Comparison of ENCODE assay signal across 8 mouse cellular contexts in genomic region chr14:118437156-118437931, GRCm38 (mm10).
DNase-seq lines count a peak whose midpoint lies in the region; ATAC-seq lines count a peak whose summit lies in the region.

No protein-coding gene starts in this region.

- peaks cover 18% of the 10 kb centered on the region for H3K4me1 ChIP-seq in embryonic facial prominence, embryonic 10.5 days
- H3K4me1 ChIP-seq in limb, embryonic 13.5 days = peaks cover 13% of the 10 kb centered on the region
- peaks cover 18% of the 10 kb centered on the region for H3K4me1 ChIP-seq in neural tube, embryonic 15.5 days

- no peaks in the 10 kb centered on the region for H3K9me3 ChIP-seq in embryonic facial prominence, embryonic 10.5 days
- H3K9me3 ChIP-seq in limb, embryonic 13.5 days = no peaks in the 10 kb centered on the region
- H3K9me3 ChIP-seq in neural tube, embryonic 15.5 days (replicated peaks) = no peaks in the 10 kb centered on the region

- peak overlapping the region; percentile 94 for H3K4me2 ChIP-seq in limb, embryonic 13.5 days (replicated peaks)
- H3K4me2 ChIP-seq in neural tube, embryonic 15.5 days = peak overlapping the region; percentile 93

- H3K27ac ChIP-seq in embryonic facial prominence, embryonic 10.5 days (replicated peaks) = peak overlapping the region; percentile 72
- H3K27ac ChIP-seq in limb, embryonic 13.5 days = no peak overlapping the region
- H3K27ac ChIP-seq in neural tube, embryonic 15.5 days (replicated peaks) = peak overlapping the region; percentile 72

- no peaks in the 10 kb centered on the region for H3K36me3 ChIP-seq in embryonic facial prominence, embryonic 10.5 days (replicated peaks)
- H3K36me3 ChIP-seq in limb, embryonic 13.5 days = no peaks in the 10 kb centered on the region
- H3K36me3 ChIP-seq in neural tube, embryonic 15.5 days = no peaks in the 10 kb centered on the region

- H3K4me3 ChIP-seq in embryonic facial prominence, embryonic 10.5 days = peak overlapping the region; percentile 69
- H3K4me3 ChIP-seq in limb, embryonic 13.5 days = peak overlapping the region; percentile 45
- H3K4me3 ChIP-seq in neural tube, embryonic 15.5 days (replicated peaks) = peak overlapping the region; percentile 43

- WGBS in embryonic facial prominence, embryonic 10.5 days = under 1% methylated on average over 36 of the region's 36 CpGs
- under 1% methylated on average over 36 of the region's 36 CpGs for WGBS in limb, embryonic 13.5 days
- whole genome bisulfite sequencing in neural tube, embryonic 15.5 days = under 1% methylated on average over 34 of the region's 36 CpGs

- intact Hi-C loops in heart, postnatal 10 days (cut with DNase I) = loop anchor here (5.0 kb wide), 2 partner anchors 155 to 200 kb away; partner anchors contain the start of gene Sox21

- ATAC-seq in limb, embryonic 13.5 days (ENCODE audit: low FRiP score, low read depth) = peak; percentile 76
- ATAC-seq in neural tube, embryonic 15.5 days (ENCODE audit: low FRiP score) = peak; percentile 84

- H3K27me3 ChIP-seq in embryonic facial prominence, embryonic 10.5 days (replicated peaks; ENCODE audit: low read depth, poor library complexity, severe bottlenecking) = peaks cover 98% of the 10 kb centered on the region
- H3K27me3 ChIP-seq in limb, embryonic 13.5 days = peaks cover 94% of the 10 kb centered on the region
- peaks cover 39% of the 10 kb centered on the region for H3K27me3 ChIP-seq in neural tube, embryonic 15.5 days (replicated peaks)

- H3K9ac ChIP-seq in limb, embryonic 13.5 days = peak overlapping the region; percentile 58
- H3K9ac ChIP-seq in neural tube, embryonic 15.5 days (replicated peaks) = peak overlapping the region; percentile 21

- DNase-seq in left cerebral cortex, adult 18-20 months (ENCODE audit: low spot score in 2 of 2) = peak; percentile 22
- DNase-seq in left cerebral cortex, adult 11 months (ENCODE audit: low spot score) = no peak
- peak; percentile 60 for DNase-seq in embryonic facial prominence, embryonic 10.5 days (ENCODE audit: low spot score)
- DNase-seq in heart, postnatal 10 days = peak; percentile 5 to 22
- no peak for DNase-seq in urinary bladder, postnatal 25 days (ENCODE audit: low spot score)
- DNase-seq in ovary, postnatal 10 days (ENCODE audit: low spot score) = no peak

Comparison
In these comparisons a context has a peak if more than half of its experiments do, and no peak if none do; other contexts are left out.
1. DNase-seq: peak in left cerebral cortex, adult 18-20 months (2 of 2), embryonic facial prominence, embryonic 10.5 days (single experiment) and heart, postnatal 10 days (2 of 2); none in left cerebral cortex, adult 11 months (single experiment), urinary bladder, postnatal 25 days (single experiment) and ovary, postnatal 10 days (single experiment).
2. Peak in every context shown above with its lines, with median percentiles within 50 percentile points of each other: H3K4me3 ChIP-seq.